Mouse (Mus musculus) stomach, postnatal 0 days (tissue): ENCODE data around the gene Amt. TPM values are rescaled to one million over a fixed set of nuclear protein-coding genes. Genes with fewer than 3 reads are reported as not detected.

Experiments used
- ATAC-seq: fragments of 200-750 bp; cut with Nextera tagmentation; 2 replicates; pipeline ENCODE4 v1.8.0; 2017; ENCODE audit not compliant: low FRiP score, low TSS enrichment
- DNase-seq: peaks from one replicate; pipeline ENCODE4 v3.0.0-alpha.2; 2016; ENCODE audit warnings: low spot score
- H3K27ac ChIP-seq: fragments of 300-500 bp; sonication (generic); replicated peaks from 2 replicates; pipeline ENCODE4 v1.5.1; 2014; ENCODE audit warnings: mild to moderate bottlenecking, control low read depth
- H3K27me3 ChIP-seq: fragments of 300-500 bp; sonication (generic); 2 replicates; pipeline ENCODE4 v1.6.1; 2014; ENCODE audit warnings: low read length; ENCODE audit not compliant: control insufficient read depth, insufficient read depth
- H3K36me3 ChIP-seq: fragments of 300-500 bp; sonication (generic); 2 replicates; pipeline ENCODE4 v1.6.1; 2014; ENCODE audit warnings: low read length, mixed read lengths; ENCODE audit not compliant: control insufficient read depth, insufficient read depth
- H3K4me1 ChIP-seq: fragments of 300-500 bp; sonication (generic); replicated peaks from 2 replicates; pipeline ENCODE4 v1.6.1; 2014; ENCODE audit warnings: antibody characterized with exemption; ENCODE audit not compliant: control insufficient read depth, insufficient read depth
- H3K4me2 ChIP-seq: fragments of 300-500 bp; sonication (generic); replicated peaks from 2 replicates; pipeline ENCODE4 v1.6.1; 2014; ENCODE audit warnings: low read depth, mild to moderate bottlenecking, control low read depth, moderate library complexity
- H3K4me3 ChIP-seq: fragments of 300-500 bp; sonication (generic); 2 replicates; pipeline ENCODE4 v1.5.1; 2014; ENCODE audit warnings: low read depth, low read length, control low read depth
- H3K9ac ChIP-seq: fragments of 300-500 bp; sonication (generic); 2 replicates; pipeline ENCODE4 v1.6.1; 2014; ENCODE audit warnings: mild to moderate bottlenecking, low read length, control low read depth, mixed read lengths
- H3K9me3 ChIP-seq: fragments of 300-500 bp; sonication (generic); 2 replicates; pipeline ENCODE4 v1.6.1; 2016; ENCODE audit warnings: low read length; ENCODE audit not compliant: control insufficient read depth
- CTCF ChIP-seq: IDR thresholded peaks from 2 replicates; pipeline ENCODE4 v1.5.1; 2016; ENCODE audit warnings: antibody characterized with exemption, low read depth, mild to moderate bottlenecking, moderate library complexity
- EP300 ChIP-seq: optimal IDR thresholded peaks from 2 replicates; pipeline ENCODE3; 2016; ENCODE audit warnings: antibody characterized with exemption
- WGBS: fragments of 180-500 bp; shearing (Covaris S2); extraction: QIAGEN DNeasy Blood & Tissue Kit; methylation state at CpG from one replicate; pipeline ENCODE4 v1.1.7; 2014; 5-methylcytosine and 5-hydroxymethylcytosine counted together
- polyA plus RNA-seq: library from polyadenylated mRNA; unstranded; fragments of >200 nt; fragmentation: Nextera tagmentation; extraction: Ambion mirVana; gene quantifications from 2 replicates; pipeline ENCODE4 v1.2.1, GENCODE M21; 2015

Gene Amt
- polyA plus RNA-seq, 1 experiment from 2014 or later, result 11.6 TPM

DNA sequence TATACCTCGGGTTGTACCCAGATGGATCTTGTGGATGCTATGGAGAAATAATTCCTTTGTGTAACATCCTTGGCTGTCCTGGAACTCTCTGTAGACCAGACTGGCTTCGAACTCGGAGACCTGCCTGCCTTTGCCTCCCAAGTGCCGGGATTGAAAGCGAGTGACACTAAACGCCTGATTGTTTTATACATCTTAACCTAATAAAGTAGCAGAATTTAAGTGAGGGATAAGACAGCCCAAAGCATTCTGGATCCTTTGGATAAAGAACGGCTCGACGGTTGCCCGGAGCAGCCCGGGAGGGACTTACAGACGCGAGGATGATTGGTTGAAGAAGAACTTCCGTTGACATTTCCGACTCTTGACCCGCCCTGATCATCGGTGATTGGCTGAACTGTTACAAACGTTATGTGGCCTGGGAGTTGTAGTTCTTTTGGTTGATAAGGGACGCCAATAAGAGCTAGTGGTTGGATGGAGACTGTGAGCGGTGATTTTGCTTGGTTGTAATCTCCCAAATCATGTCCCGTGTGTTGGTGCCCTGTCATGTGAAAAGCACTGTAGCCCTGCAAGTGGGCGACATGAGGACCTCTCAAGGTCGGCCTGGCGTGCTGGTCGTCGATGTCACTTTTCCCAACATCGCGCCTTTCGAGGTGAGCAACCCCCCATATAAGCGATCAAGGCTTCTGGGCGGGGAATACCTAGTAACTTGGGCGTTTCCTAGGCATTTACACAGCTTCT lies 6.5 kb upstream of the Amt start, which contains the start of gene Nicn1:
Nicn1 (plus strand) TSS at position 414 of the 735 bp plus-strand sequence.
- Histone ChIP-seq H3K4me1 (no peaks in the 10 kb centered on the region; the same call in 1 of the 2 replicates), H3K27ac (peak within 1 kb of the TSS; percentile 78), H3K9me3 (no peaks in the 10 kb centered on the region), H3K36me3 (no peaks in the 10 kb centered on the region), H3K4me2 (peak within 1 kb of the TSS; percentile 58), H3K4me3 (peak within 1 kb of the TSS; percentile 53), H3K9ac (peak within 1 kb of the TSS; percentile 54), H3K27me3 (no peaks in the 10 kb centered on the region)
- peak; percentile 92 for DNase-seq
- ATAC-seq, result peak; percentile 97
- TF ChIP-seq EP300 (no peak), CTCF (no peak)
- WGBS, result under 1% methylated on average over 32 of the region's 32 CpGs

DNA sequence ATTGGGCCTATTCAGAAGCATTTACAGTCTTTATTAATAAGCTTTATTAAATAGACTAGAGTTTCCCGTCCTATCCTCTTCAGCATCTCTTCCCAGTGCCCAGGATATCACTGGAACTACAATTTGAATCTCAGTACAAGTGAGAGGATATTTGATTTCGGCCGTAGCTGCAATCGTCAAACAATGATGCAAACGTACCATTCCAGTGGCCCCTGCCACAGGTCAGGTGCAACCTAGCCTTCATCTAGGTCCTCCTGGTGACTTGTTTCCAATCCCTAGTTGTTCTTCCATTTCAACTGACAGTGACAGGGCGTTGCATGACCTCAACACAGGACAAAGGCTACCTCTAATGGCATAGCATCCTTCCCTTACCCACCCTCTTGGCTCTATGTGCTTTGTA lies 5.9 kb upstream of the Amt start:
- Histone ChIP-seq H3K27ac (peak overlapping the region; percentile 63), H3K4me2 (peak overlapping the region; percentile 58), H3K9ac (peak overlapping the region; percentile 32; the same call in 1 of the 2 replicates), H3K27me3 (no peaks in the 10 kb centered on the region), H3K4me1 (no peaks in the 10 kb centered on the region; the same call in 1 of the 2 replicates), H3K9me3 (no peaks in the 10 kb centered on the region), H3K36me3 (no peaks in the 10 kb centered on the region), H3K4me3 (peak overlapping the region; percentile 53)
- no peak for DNase-seq
- WGBS, result 38% methylated on average over 6 of the region's 6 CpGs
- ATAC-seq, result no peak
- TF ChIP-seq CTCF (no peak), EP300 (no peak)

DNA sequence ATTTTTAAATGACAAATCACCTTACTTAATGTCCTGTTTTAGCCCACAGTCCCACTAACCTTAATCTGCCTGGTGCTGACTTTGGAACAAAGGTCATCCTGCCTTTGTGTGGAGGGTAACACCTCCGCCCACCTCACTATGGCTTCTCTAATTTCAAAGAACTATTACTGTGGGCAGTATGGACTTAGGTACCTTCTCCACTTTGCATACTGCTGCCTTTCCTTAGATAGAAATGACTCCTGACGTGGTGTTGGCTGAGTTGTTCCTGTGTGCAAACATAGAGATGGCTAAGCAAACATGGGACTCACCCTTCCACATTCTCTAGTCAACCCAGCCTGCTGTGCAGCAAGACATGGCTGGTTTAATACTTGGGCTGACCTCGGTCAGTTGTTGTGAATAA lies 5.2 kb downstream of the Amt start:
- DNase-seq (peak; percentile 72), ATAC-seq (peak; percentile 40)
- Histone ChIP-seq H3K27me3 (no peaks in the 10 kb centered on the region), H3K9ac (no peak overlapping the region), H3K4me1 (peaks cover 5% of the 10 kb centered on the region), H3K36me3 (peaks cover 4% of the 10 kb centered on the region; the same call in 1 of the 2 replicates), H3K9me3 (no peaks in the 10 kb centered on the region), H3K4me3 (no peak overlapping the region), H3K27ac (peak overlapping the region; percentile 61), H3K4me2 (no peak overlapping the region)
- TF ChIP-seq EP300, result no peak
- no peak for TF ChIP-seq CTCF
- 57% methylated on average over 3 of the region's 3 CpGs for WGBS

DNA sequence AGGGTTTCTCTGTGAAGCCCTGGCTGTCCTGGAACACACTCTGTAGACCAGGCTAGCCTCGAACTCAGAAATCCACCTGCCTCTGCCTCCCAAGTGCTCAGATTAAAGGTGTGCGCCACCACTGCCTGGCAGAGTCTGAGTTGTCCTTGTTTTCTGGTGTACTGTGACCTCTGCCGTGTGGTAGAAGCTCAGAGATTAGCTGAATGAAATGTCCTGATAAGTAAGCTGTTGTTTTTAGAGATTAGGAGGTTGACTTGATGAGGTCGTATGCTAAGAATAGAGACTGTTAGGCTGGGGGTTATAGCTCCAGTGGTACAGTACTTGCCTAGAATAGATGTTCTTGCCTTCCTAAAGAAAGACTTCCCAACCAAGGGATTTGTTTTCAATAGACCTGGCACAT lies 8.1 kb downstream of the Amt start:
- ATAC-seq, result no peak
- Histone ChIP-seq H3K36me3 (peaks cover 4% of the 10 kb centered on the region; the same call in 1 of the 2 replicates), H3K9me3 (no peaks in the 10 kb centered on the region), H3K9ac (peak overlapping the region; percentile 93), H3K4me1 (peaks cover 7% of the 10 kb centered on the region), H3K4me2 (peak overlapping the region; percentile 89), H3K4me3 (peak overlapping the region; percentile 94; the same call in 1 of the 2 replicates), H3K27me3 (no peaks in the 10 kb centered on the region), H3K27ac (peak overlapping the region; percentile 97)
- no peak for DNase-seq
- TF ChIP-seq EP300, result no peak
- TF ChIP-seq CTCF, result no peak
- 62% methylated on average over 4 of the region's 4 CpGs for WGBS

DNA sequence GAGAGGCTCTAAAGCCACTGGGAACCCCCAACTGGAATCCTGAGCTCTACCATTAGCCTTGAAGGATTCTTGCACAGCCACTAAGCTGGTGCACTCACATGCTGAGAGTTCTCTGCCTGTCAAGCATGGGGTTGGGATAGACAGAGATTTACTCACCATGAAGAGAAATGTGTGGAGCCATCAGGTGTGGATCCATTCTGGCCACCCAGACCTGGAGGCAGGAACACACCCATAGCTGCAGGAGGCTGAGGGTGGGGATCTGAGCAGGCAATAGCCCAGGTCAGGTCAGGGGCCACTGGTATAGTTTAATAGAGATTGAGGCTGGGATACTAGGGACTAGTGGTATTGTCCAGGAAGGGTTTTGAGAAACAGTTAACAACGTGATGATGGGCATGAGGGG lies 8.5 kb downstream of the Amt start:
- Histone ChIP-seq H3K36me3 (peaks cover 4% of the 10 kb centered on the region; the same call in 1 of the 2 replicates), H3K4me1 (peaks cover 7% of the 10 kb centered on the region), H3K9me3 (no peaks in the 10 kb centered on the region), H3K27ac (peak overlapping the region; percentile 97), H3K4me3 (peak overlapping the region; percentile 94), H3K27me3 (no peaks in the 10 kb centered on the region), H3K4me2 (peak overlapping the region; percentile 89), H3K9ac (peak overlapping the region; percentile 93)
- ATAC-seq, result no peak
- 9% methylated on average over 1 of the region's 1 CpGs for WGBS
- TF ChIP-seq CTCF (no peak), EP300 (no peak)
- DNase-seq, result peak; percentile 40
